Mouse (Mus musculus) urinary bladder, postnatal 10 days (tissue): Measurements from ENCODE around the gene 4932415D10Rik.

ENCODE experiments used
- DNase-seq: peaks from one replicate; pipeline ENCODE4 v3.0.0; 2022; ENCODE audit warnings: low spot score

The 4932415D10Rik gene

GRCm38 (mm10) chr10:82316482-82316881 is at the start of gene 4932415D10Rik:
TSS of gene 4932415D10Rik (minus strand) at chr10:82316582.
- DNase-seq: no peak

GRCm38 (mm10) chr10:82361911-82362310 is 45.5 kb upstream of the 4932415D10Rik start:
- no peak for DNase-seq

GRCm38 (mm10) chr10:82355401-82355800 is 39.0 kb upstream of the 4932415D10Rik start:
- no peak for DNase-seq

GRCm38 (mm10) chr10:82354083-82355010 is 38.0 kb upstream of the 4932415D10Rik start, which contains the start of gene Gm4924:
TSS of gene Gm4924 (plus strand) at chr10:82354255.
- peak; percentile 21 for DNase-seq

GRCm38 (mm10) chr10:82329826-82330225 is 13.4 kb upstream of the 4932415D10Rik start:
- no peak for DNase-seq

- DNase-seq: no peak
Observed at GRCm38 (mm10) chr10:82320134-82320533, 3.8 kb upstream of the 4932415D10Rik start.

GRCm38 (mm10) chr10:82296440-82296839 is 19.9 kb downstream of the 4932415D10Rik start:
- no peak for DNase-seq

GRCm38 (mm10) chr10:82257331-82257730 is 59.1 kb downstream of the 4932415D10Rik start:
- DNase-seq: no peak

- DNase-seq: no peak
Observed at GRCm38 (mm10) chr10:82245021-82245420, 71.4 kb downstream of the 4932415D10Rik start.

GRCm38 (mm10) chr10:82241401-82241788 is 75.0 kb downstream of the 4932415D10Rik start:
- DNase-seq: no peak

GRCm38 (mm10) chr10:82240742-82241400 is 75.5 kb downstream of the 4932415D10Rik start, which contains the start of gene Zfp938:
TSS of gene Zfp938 (minus strand) at chr10:82241280.
- DNase-seq: peak; percentile 27
